In genomic region chr9:110813789-110814188, GRCm38 (mm10) we compare ENCODE assay signal across 21 mouse cellular contexts. TPM values are rescaled to one million over a fixed set of nuclear protein-coding genes. Genes with fewer than 3 reads are reported as not detected.
"Had no signal": no experiment of that assay in that cellular context is flagged by ENCODE, and none has a peak within 500 bp of the region (broad histone marks: within the 10 kb centered on the region; RNA-seq: fewer than 3 reads in every experiment).

Prss44 (plus strand) TSS chr9:110813994.

- H3K4me2 ChIP-seq: limb, embryonic 12.5 days; liver, embryonic 13.5 days; lung, embryonic 15.5 days; midbrain, embryonic 11.5 days; midbrain, embryonic 15.5 days; neural tube, embryonic 12.5 days had no signal

- H3K4me1 ChIP-seq: limb, embryonic 12.5 days; liver, embryonic 13.5 days; lung, embryonic 15.5 days; midbrain, embryonic 15.5 days; neural tube, embryonic 12.5 days had no signal

- ATAC-seq: liver, postnatal 0 days; midbrain, embryonic 15.5 days had no signal

- H3K36me3 ChIP-seq: limb, embryonic 12.5 days; liver, embryonic 13.5 days; lung, embryonic 15.5 days; midbrain, embryonic 15.5 days; neural tube, embryonic 12.5 days had no signal

- DNase-seq: kidney, adult 8-10 months; kidney, postnatal 36 days; liver; liver, embryonic 13.5 days; liver, postnatal 0 days; lung, postnatal 14 days; thymus, adult 18-20 months; thymus, postnatal 14 days had no signal

- H3K27me3 ChIP-seq: lung, embryonic 15.5 days; midbrain, embryonic 15.5 days; neural tube, embryonic 12.5 days had no signal

- H3K4me3 ChIP-seq: limb, embryonic 12.5 days; liver, embryonic 13.5 days; lung, embryonic 15.5 days; midbrain, embryonic 15.5 days; neural tube, embryonic 12.5 days had no signal

- H3K9me3 ChIP-seq: limb, embryonic 12.5 days; liver, embryonic 13.5 days; lung, embryonic 15.5 days; midbrain, embryonic 15.5 days; neural tube, embryonic 12.5 days had no signal

- H3K27ac ChIP-seq: limb, embryonic 12.5 days; liver, embryonic 13.5 days; lung, embryonic 15.5 days; macrophage; midbrain, embryonic 15.5 days; neural tube, embryonic 12.5 days had no signal

- H3K9ac ChIP-seq: limb, embryonic 12.5 days; liver, embryonic 13.5 days; liver, postnatal 0 days; lung, embryonic 15.5 days; midbrain, embryonic 15.5 days; neural tube, embryonic 12.5 days had no signal

RNA-seq across cellular contexts. Expression of gene Prss44, which starts in this region (rescaled TPM):
- total RNA-seq: layer of hippocampus, adult 18-20 months; layer of hippocampus, postnatal 10 days; left cerebral cortex, postnatal 36 days; monocyte, adult 5-6 weeks; neutrophil, adult 5-6 weeks had no signal
- polyA plus RNA-seq: kidney, embryonic 16.5 days; limb, embryonic 12.5 days; liver, embryonic 13.5 days; liver, postnatal 0 days; lung, embryonic 15.5 days; macrophage; midbrain, embryonic 11.5 days; midbrain, embryonic 15.5 days; neural tube, embryonic 12.5 days; stomach, embryonic 14.5 days had no signal
